Mouse (Mus musculus) midbrain, postnatal 0 days (tissue): ENCODE measurements around the gene Plin4. TPM values are rescaled to one million over a fixed set of nuclear protein-coding genes. Genes with fewer than 3 reads are reported as not detected.
A peak's percentile ranks its signal among the peaks of the same experiment; 100 is the strongest.

ENCODE experiments used
- ATAC-seq: fragments of 200-750 bp; cut with Nextera tagmentation; 2 replicates; pipeline ENCODE4 v1.8.0; 2017; ENCODE audit warnings: moderate number of reproducible peaks, mild to moderate bottlenecking, moderate TSS enrichment, moderate library complexity; ENCODE audit not compliant: low FRiP score
- DNase-seq: peaks from one replicate; pipeline ENCODE4 v3.0.0-alpha.2; 2015; ENCODE audit warnings: low spot score
- H3K27ac ChIP-seq: fragments of 300-500 bp; sonication (generic); 2 replicates; pipeline ENCODE4 v1.5.1; 2014; ENCODE audit warnings: low read depth, mild to moderate bottlenecking, low read length, mixed read lengths
- H3K27me3 ChIP-seq: fragments of 300-500 bp; sonication (generic); 2 replicates; pipeline ENCODE4 v1.6.1; 2014; ENCODE audit warnings: low read length, control low read depth, mixed read lengths; ENCODE audit not compliant: insufficient read depth
- H3K36me3 ChIP-seq: fragments of 300-500 bp; sonication (generic); 2 replicates; pipeline ENCODE4 v1.6.1; 2014; ENCODE audit warnings: low read length, control low read depth, mixed read lengths; ENCODE audit not compliant: insufficient read depth
- H3K4me1 ChIP-seq: fragments of 300-500 bp; sonication (generic); 2 replicates; pipeline ENCODE4 v1.6.1; 2014; ENCODE audit warnings: mild to moderate bottlenecking, control low read depth, antibody characterized with exemption, low read length, mixed read lengths; ENCODE audit not compliant: insufficient read depth
- H3K4me2 ChIP-seq: fragments of 300-500 bp; sonication (generic); 2 replicates; pipeline ENCODE4 v1.6.1; 2014; ENCODE audit warnings: low read depth, mild to moderate bottlenecking, low read length, mixed read lengths; ENCODE audit not compliant: poor library complexity, severe bottlenecking
- H3K4me3 ChIP-seq: fragments of 300-500 bp; sonication (generic); 2 replicates; pipeline ENCODE4 v1.5.1; 2014; ENCODE audit warnings: low read depth, mild to moderate bottlenecking, low read length, moderate library complexity
- H3K9ac ChIP-seq: fragments of 300-500 bp; sonication (generic); replicated peaks from 2 replicates; pipeline ENCODE4 v1.6.1; 2014; ENCODE audit warnings: mild to moderate bottlenecking, low read length, moderate library complexity, mixed read lengths; ENCODE audit not compliant: poor library complexity, severe bottlenecking
- H3K9me3 ChIP-seq: fragments of 300-500 bp; sonication (generic); 2 replicates; pipeline ENCODE4 v1.6.1; 2016; ENCODE audit warnings: low read length, control low read depth
- CTCF ChIP-seq: IDR thresholded peaks from 2 replicates; pipeline ENCODE4 v1.5.1; 2016; ENCODE audit warnings: antibody characterized with exemption, mild to moderate bottlenecking
- WGBS: fragments of 180-500 bp; shearing (Covaris S2); extraction: QIAGEN DNeasy Blood & Tissue Kit; methylation state at CpG from one replicate; pipeline ENCODE4 v1.1.7; 2014; 5-methylcytosine and 5-hydroxymethylcytosine counted together
- polyA plus RNA-seq: library from polyadenylated mRNA; unstranded; fragments of >200 nt; fragmentation: Nextera tagmentation; extraction: Ambion mirVana; gene quantifications from 2 replicates; pipeline ENCODE4 v1.2.1, GENCODE M21; 2015
- total RNA-seq: library from RNA; depleted of rRNA; stranded (reverse); fragments of >200 nt; gene quantifications from 2 replicates; pipeline ENCODE4 v1.2.3, GENCODE M21; 2014; rRNA removed

Plin4 gene
- total and polyA plus RNA-seq, 2 experiments from 2014 or later, result 0.04 to 0.55 TPM

DNA sequence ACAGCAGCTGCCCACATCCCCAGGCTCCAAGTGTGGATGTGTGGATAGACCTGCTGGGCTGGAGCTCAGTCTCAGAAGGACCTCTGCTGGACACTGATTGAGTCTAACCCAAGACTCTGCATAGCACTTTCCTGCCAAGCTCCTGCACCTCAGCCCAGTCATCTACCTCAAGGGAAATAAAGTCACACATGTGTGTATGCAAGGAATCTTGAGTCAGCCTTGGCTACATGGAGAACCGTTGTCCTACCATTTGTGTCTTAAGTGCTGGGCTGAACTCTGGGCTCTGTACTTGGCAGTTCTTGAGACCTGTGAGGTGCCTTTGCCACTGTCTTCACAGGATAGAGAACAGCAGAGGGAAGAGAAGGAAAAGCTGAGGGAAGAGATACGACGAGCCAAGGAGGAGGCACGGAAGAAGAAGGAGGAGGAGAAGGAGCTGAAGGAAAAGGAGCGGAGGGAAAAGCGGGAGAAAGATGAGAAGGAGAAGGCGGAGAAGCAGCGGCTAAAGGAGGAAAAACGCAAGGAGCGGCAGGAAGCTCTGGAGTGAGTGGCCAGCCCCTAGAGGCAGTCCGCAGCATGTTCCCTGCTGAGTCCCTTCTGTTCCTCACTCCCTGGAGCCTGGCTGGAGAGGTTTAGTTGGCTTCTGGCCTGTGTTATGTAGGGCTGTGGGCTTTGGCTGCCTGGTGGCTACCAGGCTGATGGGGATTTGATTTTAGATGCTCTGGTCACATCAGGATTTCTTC lies 52.1 kb downstream of the Plin4 start:
- Histone ChIP-seq H3K4me1 (no peaks in the 10 kb centered on the region), H3K4me3 (no peak overlapping the region), H3K27ac (no peak overlapping the region), H3K9me3 (no peaks in the 10 kb centered on the region), H3K36me3 (peaks cover 4% of the 10 kb centered on the region), H3K27me3 (no peaks in the 10 kb centered on the region), H3K9ac (no peak overlapping the region), H3K4me2 (no peak overlapping the region)
- no peak; the same call in 1 of the 2 replicates for TF ChIP-seq CTCF
- no peak for DNase-seq
- WGBS, result 80% methylated on average over 11 of the region's 11 CpGs
- ATAC-seq, result no peak

DNA sequence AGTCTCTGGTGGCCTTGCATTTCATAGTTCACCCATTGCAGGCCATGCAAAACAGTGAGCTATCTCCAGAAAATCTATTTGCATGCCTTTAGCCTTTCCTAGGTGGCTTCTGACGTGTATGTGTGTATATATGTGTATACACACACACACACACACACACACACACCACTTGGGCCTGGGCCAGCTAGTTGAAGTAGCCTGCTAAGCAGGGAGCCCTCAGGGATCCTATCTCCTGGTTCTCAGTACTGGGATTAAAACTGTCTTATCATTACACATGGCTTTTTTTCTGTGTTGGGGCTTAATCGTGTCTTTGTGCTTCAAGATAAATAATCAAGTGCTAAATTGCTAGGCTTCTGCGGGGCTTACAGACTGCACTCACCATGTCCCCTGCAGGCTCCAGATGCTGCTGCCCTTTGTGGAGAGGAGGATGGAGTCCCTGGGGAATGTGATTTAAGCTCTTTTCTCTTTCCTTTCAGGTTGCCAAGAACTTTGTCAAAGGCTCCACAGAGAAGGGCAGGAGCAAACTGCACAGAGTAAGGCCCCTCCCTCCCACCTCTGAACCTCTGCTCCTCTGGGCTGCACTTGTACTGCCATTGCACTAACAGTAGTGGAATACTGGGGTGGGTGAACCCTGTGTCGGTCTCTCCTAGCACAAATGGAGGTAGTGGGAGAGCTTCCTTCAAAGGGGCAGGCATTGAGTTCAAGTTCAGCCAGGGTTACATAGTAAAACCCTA lies 53.5 kb downstream of the Plin4 start:
- Histone ChIP-seq H3K9ac (no peak overlapping the region), H3K27ac (no peak overlapping the region), H3K36me3 (no peaks in the 10 kb centered on the region; the same call in 1 of the 2 replicates), H3K9me3 (no peaks in the 10 kb centered on the region), H3K4me3 (no peak overlapping the region), H3K4me2 (no peak overlapping the region), H3K4me1 (no peaks in the 10 kb centered on the region), H3K27me3 (no peaks in the 10 kb centered on the region)
- DNase-seq (no peak), ATAC-seq (peak; percentile 59)
- 47% methylated on average over 4 of the region's 4 CpGs for WGBS
- TF ChIP-seq CTCF, result no peak

DNA sequence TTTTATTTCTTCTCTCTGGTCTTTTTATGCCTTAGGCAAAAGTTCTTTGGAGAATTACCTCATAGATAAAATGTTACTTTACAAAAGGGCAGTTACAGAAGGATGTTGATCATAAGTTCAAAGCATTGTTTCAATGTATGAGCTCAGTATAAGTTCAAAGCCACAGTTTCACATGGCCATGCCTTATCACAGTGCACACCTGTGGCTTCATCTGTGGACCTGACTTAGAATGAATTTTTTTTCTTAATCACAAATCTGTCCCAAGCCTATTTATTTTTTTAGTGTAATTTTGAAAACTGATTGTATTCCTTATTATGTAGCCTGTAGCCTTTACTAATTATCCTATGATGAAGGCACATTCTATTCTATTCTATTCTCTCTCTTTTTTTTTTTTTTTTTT lies 54.7 kb downstream of the Plin4 start:
- H3K27me3 ChIP-seq, result no peaks in the 10 kb centered on the region
- no peak for ATAC-seq
- no peaks in the 10 kb centered on the region for H3K9me3 ChIP-seq
- DNase-seq, result no peak
- H3K9ac ChIP-seq, result no peak overlapping the region
- no peaks in the 10 kb centered on the region for H3K4me1 ChIP-seq
- no peak for TF ChIP-seq CTCF
- H3K4me2 ChIP-seq, result no peak overlapping the region
- no peak overlapping the region for H3K4me3 ChIP-seq
- no peak overlapping the region for H3K27ac ChIP-seq
- no peaks in the 10 kb centered on the region; the same call in 1 of the 2 replicates for H3K36me3 ChIP-seq

DNA sequence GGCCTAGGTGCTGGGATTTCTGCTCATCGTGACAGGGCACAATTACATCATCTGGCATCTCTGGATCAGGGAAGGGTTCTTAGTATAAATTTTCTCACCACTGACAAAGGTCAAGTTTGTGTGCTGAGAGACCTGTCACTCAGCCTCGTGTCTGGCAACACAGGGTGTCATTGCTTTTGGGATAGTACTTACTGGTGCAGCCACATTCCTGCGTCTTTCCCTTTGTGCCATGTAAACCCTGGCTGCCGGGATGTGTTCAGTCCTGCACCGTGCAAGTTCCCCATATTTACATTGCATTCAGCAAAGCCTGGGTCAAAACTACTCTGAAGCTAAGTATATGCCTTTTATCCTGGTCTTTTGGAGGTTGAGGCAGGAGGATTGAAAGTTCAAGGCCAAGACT lies 58.2 kb downstream of the Plin4 start:
- H3K9me3 ChIP-seq, result no peaks in the 10 kb centered on the region
- TF ChIP-seq CTCF, result no peak
- 90% methylated on average over 5 of the region's 5 CpGs for WGBS

More for the DNA sequence above, 58.2 kb downstream of the Plin4 start:
- no peak overlapping the region for H3K4me2 ChIP-seq
- ATAC-seq (no peak), DNase-seq (no peak)
- H3K27me3 ChIP-seq, result no peaks in the 10 kb centered on the region
- H3K9ac ChIP-seq, result no peak overlapping the region
- H3K4me1 ChIP-seq, result no peaks in the 10 kb centered on the region
- H3K4me3 ChIP-seq, result no peak overlapping the region
- 0 out of 2 replicates have a peak, but pooled peaks cover 2% of the 10 kb centered on the region for H3K36me3 ChIP-seq
- H3K27ac ChIP-seq, result no peak overlapping the region

Other genes starting within 250 kb of the Plin4 start
- gene Zfp119a, start 230.9 kb downstream of the Plin4 start, total RNA-seq, result 4.3 and 10.4 TPM in 2 replicates
- gene Zfp119a, start 230.9 kb downstream of the Plin4 start, polyA plus RNA-seq, result 5.6 and 7.2 TPM in 2 replicates
- gene Zfp959, start 217.7 kb downstream of the Plin4 start, total RNA-seq, result 7.0 and 9.6 TPM in 2 replicates
- 7.2 and 9.1 TPM in 2 replicates for gene Zfp959, start 217.7 kb downstream of the Plin4 start, polyA plus RNA-seq
- gene Zfp119b, start 160.3 kb downstream of the Plin4 start, total RNA-seq, result 2.8 and 3.5 TPM in 2 replicates
- gene Zfp119b, start 160.3 kb downstream of the Plin4 start, polyA plus RNA-seq, result 5.7 and 6.6 TPM in 2 replicates
- gene Ebi3, start 157.2 kb downstream of the Plin4 start, total RNA-seq, result 2.5 and 3.0 TPM in 2 replicates
- gene Ebi3, start 157.2 kb downstream of the Plin4 start, polyA plus RNA-seq, result 7.4 and 8.2 TPM in 2 replicates
- gene Yju2, start 150.7 kb downstream of the Plin4 start, total RNA-seq, result 9.8 and 10.1 TPM in 2 replicates
- gene Yju2, start 150.7 kb downstream of the Plin4 start, polyA plus RNA-seq, result 14.6 and 16.1 TPM in 2 replicates
- gene Shd, start 139.3 kb downstream of the Plin4 start, total RNA-seq, result 227 and 253 TPM in 2 replicates
- gene Shd, start 139.3 kb downstream of the Plin4 start, polyA plus RNA-seq, result 172 and 188 TPM in 2 replicates
- 122 and 129 TPM in 2 replicates for gene Fsd1, start 123.3 kb downstream of the Plin4 start, total RNA-seq
- 188 and 225 TPM in 2 replicates for gene Fsd1, start 123.3 kb downstream of the Plin4 start, polyA plus RNA-seq
- 1.8 and 2.4 TPM in 2 replicates for gene Stap2, start 104.2 kb downstream of the Plin4 start, total RNA-seq
- 4.3 TPM in 2 replicates for gene Stap2, start 104.2 kb downstream of the Plin4 start, polyA plus RNA-seq
- gene Mpnd, start 104.1 kb downstream of the Plin4 start, total RNA-seq, result 145 and 293 TPM in 2 replicates
- gene Mpnd, start 104.1 kb downstream of the Plin4 start, polyA plus RNA-seq, result 91.6 and 99.2 TPM in 2 replicates
- gene Sh3gl1, start 73.2 kb downstream of the Plin4 start, total RNA-seq, result 64.1 and 71.4 TPM in 2 replicates
- gene Sh3gl1, start 73.2 kb downstream of the Plin4 start, polyA plus RNA-seq, result 83.2 and 84.8 TPM in 2 replicates
- 2.7 and 3.1 TPM in 2 replicates for gene Chaf1a, start 69.4 kb downstream of the Plin4 start, total RNA-seq
- gene Chaf1a, start 69.4 kb downstream of the Plin4 start, polyA plus RNA-seq, result 2.4 and 2.8 TPM in 2 replicates
- gene Ubxn6, start 34.8 kb downstream of the Plin4 start, total RNA-seq, result 76.9 and 123 TPM in 2 replicates
- 84.8 and 89.9 TPM in 2 replicates for gene Ubxn6, start 34.8 kb downstream of the Plin4 start, polyA plus RNA-seq
- 59.6 and 72.1 TPM in 2 replicates for gene Hdgfl2, start 30.2 kb downstream of the Plin4 start, total RNA-seq
- 120 and 123 TPM in 2 replicates for gene Hdgfl2, start 30.2 kb downstream of the Plin4 start, polyA plus RNA-seq
- 4.3 and 4.5 TPM in 2 replicates for gene Plin5, start 7.8 kb upstream of the Plin4 start, total RNA-seq
- 4.8 and 5.9 TPM in 2 replicates for gene Plin5, start 7.8 kb upstream of the Plin4 start, polyA plus RNA-seq
- 0.47 and 0.49 TPM in 2 replicates for gene Lrg1, start 12.2 kb upstream of the Plin4 start, total RNA-seq
- 0.43 and 0.66 TPM in 2 replicates for gene Lrg1, start 12.2 kb upstream of the Plin4 start, polyA plus RNA-seq
- gene Sema6b, start 30.5 kb upstream of the Plin4 start, total RNA-seq, result 90.5 and 106 TPM in 2 replicates
- 15.6 and 17.4 TPM in 2 replicates for gene Sema6b, start 30.5 kb upstream of the Plin4 start, polyA plus RNA-seq
- 15.1 and 17.9 TPM in 2 replicates for gene Tnfaip8l1, start 52.7 kb upstream of the Plin4 start, total RNA-seq
- gene Tnfaip8l1, start 52.7 kb upstream of the Plin4 start, polyA plus RNA-seq, result 8.4 and 9.9 TPM in 2 replicates
- 41.7 and 49.3 TPM in 2 replicates for gene Mydgf, start 74.1 kb upstream of the Plin4 start, total RNA-seq
- 75.8 and 82.5 TPM in 2 replicates for gene Mydgf, start 74.1 kb upstream of the Plin4 start, polyA plus RNA-seq
- 24.6 and 29.7 TPM in 2 replicates for gene Dpp9, start 109.1 kb upstream of the Plin4 start, total RNA-seq
- gene Dpp9, start 109.1 kb upstream of the Plin4 start, polyA plus RNA-seq, result 19.4 and 19.7 TPM in 2 replicates
- 43.2 and 45.3 TPM in 2 replicates for gene Fem1a, start 147.0 kb upstream of the Plin4 start, total RNA-seq
- gene Fem1a, start 147.0 kb upstream of the Plin4 start, polyA plus RNA-seq, result 13.8 and 14.2 TPM in 2 replicates
- gene Ticam1, start 167.0 kb upstream of the Plin4 start, total RNA-seq, result 3.1 and 3.7 TPM in 2 replicates
- gene Ticam1, start 167.0 kb upstream of the Plin4 start, polyA plus RNA-seq, result 0.91 and 1.1 TPM in 2 replicates
- gene Plin3, start 183.1 kb upstream of the Plin4 start, total RNA-seq, result 8.1 and 12.4 TPM in 2 replicates
- 9.6 and 12.1 TPM in 2 replicates for gene Plin3, start 183.1 kb upstream of the Plin4 start, polyA plus RNA-seq
- not detected in 2 replicates for gene Arrdc5, start 190.5 kb upstream of the Plin4 start, total RNA-seq
- gene Arrdc5, start 190.5 kb upstream of the Plin4 start, polyA plus RNA-seq, result not detected in 2 replicates
- 5.9 and 10.0 TPM in 2 replicates for gene Uhrf1, start 193.5 kb upstream of the Plin4 start, total RNA-seq
- 4.7 and 4.9 TPM in 2 replicates for gene Uhrf1, start 193.5 kb upstream of the Plin4 start, polyA plus RNA-seq
- 123 and 140 TPM in 2 replicates for gene Kdm4b, start 216.3 kb upstream of the Plin4 start, total RNA-seq
- gene Kdm4b, start 216.3 kb upstream of the Plin4 start, polyA plus RNA-seq, result 45.6 and 48.0 TPM in 2 replicates